Mouse (Mus musculus) kidney, adult 11 months (tissue): ENCODE data around the gene Tm4sf5.
"Not testable (repeated sequence)": the region's sequence is repeated elsewhere in the genome, so short reads cannot be mapped to it uniquely, and the experiment has no call there.

Source experiments
- DNase-seq: peaks from one replicate; pipeline ENCODE4 v3.0.0; 2022

The Tm4sf5 gene

DNA sequence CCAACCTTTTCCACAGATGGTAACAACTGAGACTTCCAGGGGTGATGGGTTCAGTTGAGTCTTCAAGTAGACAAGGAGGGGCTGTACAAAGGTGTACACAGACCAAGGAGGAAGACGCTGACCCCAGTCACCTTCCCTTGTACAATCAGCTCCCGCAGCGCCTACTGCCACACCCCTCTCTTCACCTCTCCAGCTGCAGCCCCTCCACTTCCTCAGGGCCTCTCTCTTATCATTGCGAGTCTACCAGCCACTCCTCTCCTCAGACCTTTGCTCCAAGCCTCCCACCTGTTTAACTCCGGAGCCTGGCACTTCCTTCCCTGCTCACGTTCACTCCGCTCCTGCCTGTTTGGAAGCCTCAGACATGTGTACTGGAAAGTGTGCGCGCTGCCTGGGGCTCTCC lies at the start of gene Tm4sf5:
TSS of gene Tm4sf5 (plus strand) at position 275 of the 400 bp plus-strand sequence.
- no peak for DNase-seq

DNA sequence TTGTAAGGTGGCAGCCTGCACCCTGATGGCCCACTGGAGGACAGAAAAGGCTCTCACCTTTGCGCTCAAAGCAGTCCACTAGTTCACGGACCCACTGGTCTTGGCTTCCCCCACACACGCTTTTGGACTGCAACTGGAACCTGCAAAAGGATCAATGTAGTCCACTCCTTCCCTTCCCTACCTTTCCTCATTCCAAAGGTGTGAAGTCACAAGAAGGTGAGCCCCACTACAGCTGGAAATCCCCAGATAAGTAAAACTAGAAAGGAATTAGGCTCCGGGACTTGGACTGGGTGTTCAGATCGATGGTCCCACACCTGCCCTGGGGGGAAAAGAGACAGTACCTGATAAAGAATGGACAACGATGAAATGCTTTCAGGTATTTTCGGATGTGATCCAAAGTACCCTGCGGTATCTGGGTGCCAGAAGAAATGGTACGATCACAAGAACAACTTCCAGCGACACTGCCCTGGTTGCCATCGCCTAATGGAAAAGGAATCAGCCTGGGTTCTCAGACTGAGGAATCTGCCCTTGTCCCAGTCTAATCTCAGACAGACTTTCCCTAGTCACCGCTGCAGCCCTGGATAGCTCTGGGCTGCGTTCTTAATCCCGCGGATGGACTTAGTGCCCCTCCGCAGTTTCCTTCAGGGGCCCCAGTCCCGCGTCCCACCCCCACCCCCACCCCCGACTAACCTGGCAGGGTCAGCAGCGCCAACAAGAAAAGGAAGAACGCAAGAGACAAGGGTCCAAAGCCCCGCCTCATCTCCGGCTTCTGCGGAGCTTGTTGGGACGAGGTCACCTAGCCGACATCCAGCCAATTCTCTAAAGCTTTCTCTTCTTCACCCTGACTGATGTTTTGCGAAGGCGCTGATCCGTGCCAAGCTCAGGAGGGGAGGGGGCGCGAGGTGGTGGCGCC lies 46.1 kb upstream of the Tm4sf5 start, which contains the start of gene Zmynd15:
TSS of gene Zmynd15 (plus strand) at position 746 of the 913 bp plus-strand sequence.
- no peak for DNase-seq

DNA sequence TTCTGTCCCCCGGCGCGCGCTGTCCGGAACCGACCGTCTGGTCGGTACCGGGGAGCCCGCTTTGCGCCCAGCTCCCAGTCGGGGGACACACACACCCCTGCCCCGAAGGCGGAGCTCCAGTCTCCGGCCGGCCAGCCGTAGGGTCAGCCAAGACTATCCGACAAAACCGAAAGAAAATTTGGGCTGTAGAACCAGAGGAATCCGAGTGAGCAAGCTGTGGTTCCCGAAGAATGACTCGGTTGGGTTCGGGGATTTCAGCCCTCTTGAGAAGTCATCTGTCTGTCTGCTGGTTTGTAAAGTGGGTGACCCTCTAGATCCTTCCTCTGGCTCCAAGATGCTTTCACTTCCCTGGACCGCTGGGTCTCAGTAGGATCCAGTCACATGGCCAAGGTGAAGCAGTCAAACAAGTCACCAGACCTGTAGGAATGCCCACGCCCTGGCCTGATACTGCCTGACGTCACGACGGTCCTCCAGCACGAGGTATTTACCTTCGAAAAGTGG lies 45.4 kb upstream of the Tm4sf5 start, which contains the start of gene Cxcl16:
TSS of gene Cxcl16 (minus strand) at position 384 of the 501 bp plus-strand sequence.
- DNase-seq = peak; percentile 63

- DNase-seq = no peak
These were observed 41.1 kb upstream of the Tm4sf5 start for GRCm38 (mm10) chr11:70463970-70464369.

DNA sequence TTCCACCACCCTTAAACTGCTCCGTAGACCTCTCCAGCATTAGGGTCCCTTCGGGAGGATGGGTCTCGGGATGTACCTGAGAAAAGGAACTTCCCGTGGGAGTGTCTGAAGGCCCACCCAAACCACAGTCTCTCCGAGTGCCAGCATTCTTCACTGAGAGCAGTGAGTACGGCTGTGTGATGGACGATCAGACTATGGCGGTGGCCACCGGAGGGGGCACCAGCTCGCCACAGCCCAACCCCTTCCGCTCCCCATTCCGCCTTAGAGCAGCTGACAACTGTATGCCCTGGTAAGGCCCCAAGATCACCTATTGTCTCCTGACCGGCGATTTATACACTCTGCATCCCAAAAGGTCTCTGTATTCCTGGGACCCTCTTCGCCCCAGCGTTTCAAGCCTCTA lies 39.8 kb upstream of the Tm4sf5 start:
- DNase-seq = no peak

DNA sequence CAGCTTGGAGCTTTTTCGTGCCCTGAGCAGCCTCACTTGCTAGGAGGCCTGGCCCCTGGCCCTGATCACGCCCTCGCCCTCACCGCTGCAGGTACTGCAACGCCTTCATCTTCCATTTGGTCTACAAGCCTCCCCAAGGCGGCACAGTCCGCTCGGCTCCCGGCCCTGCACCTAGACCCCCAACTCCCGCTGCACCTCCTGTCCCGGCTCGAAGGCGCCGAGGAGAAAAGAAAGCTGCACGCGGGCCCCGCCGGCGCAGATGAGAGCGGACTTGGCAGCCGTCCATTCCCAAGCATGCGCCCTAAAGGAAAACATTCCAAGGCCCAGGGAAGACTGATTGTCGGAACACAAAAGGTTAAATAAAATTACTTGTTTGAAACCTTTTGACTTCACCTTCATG lies 39.2 kb upstream of the Tm4sf5 start:
- no peak for DNase-seq

DNA sequence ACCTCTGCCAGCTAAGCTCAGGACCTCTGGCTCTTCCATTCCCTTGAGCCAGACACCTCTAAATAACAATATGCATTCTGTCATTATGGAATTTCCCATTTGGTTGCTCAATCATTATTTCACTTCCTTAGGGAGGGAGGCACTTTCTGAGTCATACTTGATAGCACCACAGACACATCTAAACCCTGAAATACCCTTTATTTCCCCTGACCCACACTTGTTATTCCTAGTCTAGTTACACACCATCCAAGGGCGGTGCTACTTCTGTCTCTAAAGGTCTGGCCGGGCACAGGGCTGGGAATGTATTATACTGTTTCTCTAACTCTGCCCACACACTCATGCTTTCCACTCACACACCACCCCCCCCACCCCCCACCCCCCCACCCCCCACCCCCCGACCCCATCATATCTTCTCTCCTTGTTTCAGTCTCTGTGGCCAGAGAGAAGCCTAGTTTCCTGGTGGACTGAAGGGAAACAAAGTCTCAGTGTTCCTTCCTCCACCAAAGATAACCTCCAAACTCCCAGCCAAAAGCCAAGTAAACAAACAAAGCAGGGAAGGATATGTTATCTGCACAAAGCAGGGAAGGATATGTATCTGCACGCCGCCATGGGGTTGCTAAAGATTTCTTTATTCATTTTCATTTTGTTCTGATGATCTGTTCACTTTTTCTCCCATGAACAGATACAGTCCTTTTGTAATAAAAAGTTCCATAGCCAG lies 37.0 kb upstream of the Tm4sf5 start:
- no peak for DNase-seq

GRCm38 (mm10) chr11:70469764-70470163 lies 35.3 kb upstream of the Tm4sf5 start:
- no peak for DNase-seq

DNA sequence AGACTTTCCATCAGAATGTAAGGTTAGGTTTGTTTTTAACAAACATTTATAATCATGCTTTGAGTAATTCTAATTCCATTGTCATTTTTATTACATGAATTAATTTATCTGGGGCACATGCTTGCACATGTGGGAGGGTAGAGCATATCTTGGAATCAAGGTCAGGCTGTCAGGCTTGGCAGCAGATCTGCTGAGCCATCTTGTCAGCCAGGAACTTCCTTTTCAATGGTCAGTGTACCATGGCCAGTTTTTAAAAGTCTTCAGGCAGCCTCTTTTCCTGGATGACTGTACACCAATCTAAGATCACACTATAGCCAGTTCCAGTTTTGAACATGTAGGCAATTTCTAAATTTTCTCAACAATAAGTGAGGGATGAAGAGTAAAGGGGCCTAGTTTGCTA lies 32.3 kb upstream of the Tm4sf5 start:
- DNase-seq = peak; percentile 75

DNA sequence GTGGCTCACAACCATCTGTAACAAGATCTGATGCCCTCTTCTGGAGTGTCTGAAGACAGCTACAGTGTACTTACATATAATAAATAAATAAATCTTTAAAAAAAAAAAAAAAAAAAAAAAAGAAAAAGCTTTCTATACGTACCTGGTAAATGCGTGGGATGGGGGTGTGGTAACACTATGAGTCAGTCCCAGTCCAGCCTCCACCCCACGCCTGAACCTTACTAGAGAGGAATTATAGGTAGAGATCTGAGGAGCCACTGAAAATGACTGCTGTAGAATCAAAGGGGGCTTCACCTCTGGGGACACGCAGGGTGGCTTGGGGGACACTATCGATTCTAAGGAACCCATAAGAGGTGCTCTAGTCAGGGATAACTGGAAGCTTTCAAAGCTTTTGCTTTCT lies 31.8 kb upstream of the Tm4sf5 start:
- not testable (repeated sequence) for DNase-seq

- peak; percentile 71 for DNase-seq
These were observed 30.0 kb upstream of the Tm4sf5 start for GRCm38 (mm10) chr11:70474872-70475534.

DNA sequence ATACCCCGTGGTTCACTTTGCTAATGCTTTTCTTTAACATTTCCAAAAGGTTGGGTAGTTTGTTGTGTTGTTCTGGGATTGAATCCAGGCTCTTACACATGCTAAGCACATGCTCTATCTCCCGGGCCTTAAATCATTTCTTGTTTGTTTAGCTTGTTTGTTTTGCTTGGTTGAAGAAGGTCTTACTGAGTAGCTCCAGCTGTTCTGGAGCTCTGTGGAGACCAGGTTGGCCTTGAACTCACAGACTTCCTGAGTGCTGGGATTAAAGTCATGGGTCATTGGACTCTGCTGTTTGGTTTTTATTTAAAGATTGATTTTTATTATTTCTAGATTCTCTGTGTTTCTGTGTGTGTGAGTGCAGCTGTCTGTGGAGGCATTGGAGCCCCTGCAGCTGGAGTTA lies 19.5 kb upstream of the Tm4sf5 start:
- no peak for DNase-seq

GRCm38 (mm10) chr11:70487816-70488215 lies 17.2 kb upstream of the Tm4sf5 start:
- DNase-seq = no peak

DNA sequence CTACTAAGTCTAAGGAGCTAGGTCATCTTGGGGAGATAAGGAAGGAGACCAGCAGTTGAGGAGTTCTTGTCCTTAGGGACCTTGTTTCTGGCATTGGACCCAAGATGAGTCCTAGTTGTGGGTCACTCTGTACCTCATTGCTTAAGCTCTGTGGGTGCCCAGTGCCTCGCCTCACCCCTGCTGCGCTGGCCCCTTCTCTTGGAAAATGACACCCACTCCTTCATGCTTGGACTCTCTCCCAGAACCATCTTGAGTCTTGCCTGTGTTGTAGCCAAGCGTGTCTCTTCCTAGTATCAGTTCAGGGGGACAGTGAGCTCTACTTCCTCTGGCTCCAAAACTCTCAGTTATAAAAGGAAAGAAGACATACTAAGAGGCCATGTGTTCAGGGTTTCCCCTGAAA lies 15.9 kb upstream of the Tm4sf5 start:
- DNase-seq = no peak

DNA sequence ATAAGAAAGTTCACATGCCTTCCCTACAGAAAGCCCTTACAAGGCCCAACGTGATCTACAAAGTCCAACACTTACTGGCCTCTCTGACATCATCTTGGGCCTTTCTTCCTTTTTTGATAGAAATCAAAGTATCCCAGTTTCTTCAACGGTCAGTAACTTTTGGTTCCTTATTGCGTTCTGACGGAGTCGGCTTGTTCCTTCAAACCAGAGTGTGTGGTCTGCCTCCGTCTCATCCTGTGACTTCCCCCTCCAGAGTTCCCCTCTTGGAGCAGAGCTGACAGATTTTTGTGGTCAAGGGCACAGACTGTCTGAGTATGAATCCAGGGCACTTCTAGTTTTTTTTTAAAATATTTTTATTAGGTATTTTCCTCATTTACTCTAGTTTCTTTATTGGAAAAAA lies 15.4 kb upstream of the Tm4sf5 start:
- no peak for DNase-seq

GRCm38 (mm10) chr11:70499566-70500475 lies 5.2 kb upstream of the Tm4sf5 start:
- DNase-seq = peak; percentile 58

DNA sequence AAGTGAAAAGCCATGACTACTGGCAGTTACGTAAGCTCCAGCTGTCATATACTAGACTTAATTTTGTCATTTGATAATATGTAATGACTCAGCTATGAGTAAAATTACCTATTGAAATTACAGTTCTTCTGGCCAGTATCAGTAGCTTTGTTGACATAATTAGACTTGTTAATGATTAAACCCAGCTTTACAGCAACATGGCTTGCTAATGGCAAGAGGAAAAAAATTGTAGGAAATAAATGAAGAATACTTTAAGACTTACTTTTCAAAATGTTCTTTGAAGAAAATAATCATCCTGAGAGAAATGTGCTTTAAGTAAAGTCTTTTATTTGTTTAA lies 4.6 kb upstream of the Tm4sf5 start:
- no peak for DNase-seq

DNA sequence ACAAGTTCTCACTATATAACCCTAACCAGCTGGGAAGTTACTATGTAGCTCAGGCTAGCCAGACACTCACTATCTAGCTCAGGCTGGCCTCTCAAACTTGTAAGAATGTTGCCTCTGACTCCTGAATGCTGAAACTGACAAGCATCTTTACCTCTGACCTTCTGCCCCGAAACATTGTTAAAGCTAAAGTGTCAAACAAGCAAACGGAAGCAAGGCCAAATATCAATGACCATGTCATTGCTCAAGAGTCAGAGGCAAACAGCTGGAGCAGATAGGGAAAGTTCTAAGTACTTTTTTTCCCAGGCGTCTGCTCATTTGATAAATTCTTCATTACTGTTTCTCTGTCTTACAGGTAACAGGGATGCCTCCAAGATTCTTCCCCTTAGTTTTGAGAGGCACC lies 3.0 kb upstream of the Tm4sf5 start:
- DNase-seq = no peak

DNA sequence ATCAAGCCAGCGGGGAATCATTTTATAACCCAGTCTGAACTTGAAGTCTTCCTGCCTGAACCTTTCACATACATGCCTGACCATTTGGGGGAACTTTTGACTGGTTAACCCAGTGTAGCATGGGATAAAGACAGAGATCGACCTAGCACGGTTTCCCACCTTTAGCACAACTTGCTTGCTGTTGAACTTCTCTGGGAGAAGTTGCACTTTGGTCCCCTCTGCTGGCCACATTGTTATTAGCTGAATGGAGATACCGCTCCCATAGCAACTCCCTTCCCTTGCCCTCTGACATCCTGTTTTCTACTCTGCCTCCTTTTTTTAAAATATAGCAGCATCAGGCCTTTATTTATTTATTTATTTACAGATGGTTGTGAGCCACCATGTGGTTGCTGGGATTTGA lies 1.3 kb downstream of the Tm4sf5 start:
- peak; percentile 59 for DNase-seq

DNA sequence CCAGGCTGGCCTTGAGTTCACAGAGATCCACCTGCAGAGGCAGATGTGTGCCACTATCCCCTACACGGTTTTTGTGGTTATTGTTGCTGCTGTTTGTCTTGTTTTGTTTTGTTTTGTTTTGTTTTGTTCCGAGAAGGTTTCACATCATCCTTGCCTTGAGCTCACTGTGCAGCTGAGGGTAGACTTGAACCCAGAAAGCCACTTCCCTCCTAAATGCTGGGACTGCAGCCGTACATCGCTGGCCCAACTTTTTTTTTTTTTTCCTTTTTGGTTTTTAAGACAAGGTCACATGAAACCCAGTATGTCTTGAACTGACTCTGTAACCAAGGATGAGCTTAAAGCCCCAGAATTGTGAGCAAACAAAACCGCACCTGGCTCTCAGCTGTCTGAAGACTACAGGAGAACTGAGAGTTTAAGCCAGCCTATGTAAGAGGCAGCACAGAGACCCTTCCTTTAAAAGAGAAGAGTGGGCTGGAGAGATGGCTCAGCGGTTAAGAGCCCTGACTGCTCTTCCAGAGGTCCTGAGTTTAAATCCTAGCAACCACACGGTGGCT lies 2.0 kb downstream of the Tm4sf5 start:
- no peak for DNase-seq

GRCm38 (mm10) chr11:70509753-70510564 lies 4.9 kb downstream of the Tm4sf5 start:
- peak; percentile 41 for DNase-seq
